Mouse (Mus musculus) cerebellum, adult 11-12 months (tissue): Measurements from ENCODE around the gene Acad10.
"Not testable (repeated sequence)": the region's sequence is repeated elsewhere in the genome, so short reads cannot be mapped to it uniquely, and the experiment has no call there.

Source experiments
- DNase-seq: peaks from one replicate; pipeline ENCODE4 v3.0.0; 2022

Gene Acad10

GRCm38 (mm10) chr5:121660059-121660896 lies at the start of gene Acad10, which contains the start of gene Brap:
Gene Acad10, minus strand, starts transcription at chr5:121660514.
Gene Brap, plus strand, starts transcription at chr5:121660563.
- peak; percentile 97 for DNase-seq

DNA sequence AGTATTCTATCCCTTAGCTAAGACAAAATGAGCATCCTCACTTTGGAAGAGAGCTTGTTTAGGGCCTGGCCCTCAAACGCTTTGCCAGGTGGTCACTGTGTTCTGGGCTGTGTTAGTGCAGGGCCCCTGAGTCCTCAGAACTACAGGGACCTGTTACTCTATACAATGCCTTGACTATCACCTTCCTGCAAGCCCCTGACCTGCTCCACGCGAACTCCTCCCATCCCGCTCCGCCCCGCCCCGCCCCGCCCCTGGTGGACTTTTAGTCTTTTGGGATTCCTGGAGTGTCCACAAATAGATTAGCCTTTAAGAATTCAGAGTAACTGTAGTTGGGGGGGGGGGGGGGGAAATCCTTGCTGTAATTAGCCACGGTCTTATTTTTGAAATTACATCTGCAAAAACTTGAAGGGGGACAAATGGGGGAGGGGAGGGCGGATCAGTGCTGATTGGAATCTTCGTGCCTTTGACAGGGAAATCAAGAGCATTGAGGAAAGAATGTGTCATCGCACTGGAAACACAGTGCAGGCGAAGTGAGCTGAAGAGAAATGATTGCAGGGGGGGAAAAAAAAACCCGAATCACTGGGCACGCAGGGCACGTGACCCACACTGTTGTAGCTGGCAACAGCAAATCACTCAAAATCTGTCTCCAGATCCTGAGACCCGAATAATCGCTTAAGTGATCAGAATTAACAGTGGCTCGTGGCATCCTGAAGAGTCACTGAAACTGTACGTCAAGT lies 44.4 kb upstream of the Acad10 start:
- no peak for DNase-seq

DNA sequence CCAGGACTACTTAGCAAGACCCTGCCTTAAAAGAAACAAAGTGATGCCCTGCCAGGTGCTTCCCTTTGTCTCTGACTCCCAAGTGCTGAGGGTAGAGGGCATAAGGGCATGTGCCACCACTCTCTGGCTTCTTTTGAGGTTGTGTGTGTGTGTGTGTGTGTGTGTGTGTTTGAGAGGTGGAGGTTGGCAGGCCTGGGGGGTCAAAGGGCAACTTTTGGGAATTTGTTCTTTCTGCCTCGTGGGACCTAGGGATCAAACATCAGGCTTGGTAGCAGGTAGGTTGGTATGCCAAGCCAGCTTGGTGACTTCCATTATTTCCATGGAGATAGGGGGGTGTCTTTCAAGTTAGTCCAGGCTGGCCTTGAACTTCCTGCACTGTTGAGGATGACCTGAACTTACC lies 43.0 kb upstream of the Acad10 start:
- no peak for DNase-seq

GRCm38 (mm10) chr5:121701111-121701769 lies 40.9 kb upstream of the Acad10 start:
- no peak for DNase-seq

- no peak for DNase-seq
Observed at GRCm38 (mm10) chr5:121700496-121700895, 40.2 kb upstream of the Acad10 start.

DNA sequence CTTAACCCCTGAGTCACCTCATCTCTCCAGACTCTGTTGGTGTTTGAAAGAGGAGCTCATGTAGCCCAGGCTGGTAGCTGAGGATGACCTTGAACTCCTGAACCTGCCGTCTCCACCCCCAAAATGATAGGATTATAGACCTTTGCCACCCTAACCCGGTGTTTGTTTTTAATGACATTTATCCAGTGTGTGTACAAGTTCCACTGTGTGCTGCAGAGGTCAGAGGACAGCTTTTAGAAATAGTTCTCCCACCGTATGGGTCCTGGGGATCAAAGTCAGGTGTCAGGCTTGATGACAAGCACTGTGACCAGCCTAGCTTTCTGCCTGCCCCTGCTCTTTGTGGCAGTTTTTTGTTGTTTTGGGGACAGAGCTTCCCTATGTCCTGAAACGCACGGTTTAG lies 39.6 kb upstream of the Acad10 start:
- no peak for DNase-seq

DNA sequence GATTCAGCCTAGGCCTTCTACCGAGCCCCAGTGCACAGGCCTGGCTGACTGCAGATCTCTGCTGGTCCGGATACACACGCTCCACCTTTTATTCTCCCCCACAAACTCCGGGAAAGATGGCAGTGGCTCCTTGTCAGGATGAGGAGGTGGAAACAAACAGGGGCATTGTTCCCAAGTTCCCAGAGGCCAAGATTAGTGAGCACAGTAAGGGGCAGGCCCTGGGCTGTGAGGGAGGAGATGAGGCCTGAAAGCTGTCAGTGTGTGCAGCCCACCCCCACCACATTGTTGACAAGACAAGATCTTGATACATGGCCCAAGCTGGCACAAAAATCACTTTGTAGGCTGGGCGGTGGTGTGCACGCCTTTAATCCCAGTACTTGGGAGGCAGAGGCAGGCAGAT lies 36.4 kb upstream of the Acad10 start:
- no peak for DNase-seq

GRCm38 (mm10) chr5:121692897-121693296 lies 32.6 kb upstream of the Acad10 start:
- no peak for DNase-seq

DNA sequence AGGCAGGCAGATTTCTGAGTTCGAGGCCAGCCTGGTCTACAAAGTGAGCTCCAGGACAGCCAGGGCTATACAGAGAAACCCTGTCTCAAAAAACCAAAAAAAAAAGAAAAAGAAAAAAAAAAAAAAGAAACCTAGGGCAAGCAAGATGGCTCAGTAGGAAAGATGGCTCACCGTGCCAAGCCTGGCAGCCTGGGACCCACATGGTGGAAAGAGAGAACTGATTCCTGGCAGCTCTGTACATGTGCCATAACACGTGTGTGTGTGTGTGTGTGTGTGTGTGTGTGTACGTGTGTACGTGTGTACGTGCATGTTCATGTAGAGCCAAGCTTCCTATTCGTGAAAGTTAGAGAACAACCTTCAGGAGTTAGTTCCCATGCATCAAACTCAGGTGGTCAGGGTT lies 31.1 kb upstream of the Acad10 start:
- DNase-seq = not testable (repeated sequence)

- peak; percentile 18 for DNase-seq
Observed at GRCm38 (mm10) chr5:121690482-121691211, 30.3 kb upstream of the Acad10 start.

GRCm38 (mm10) chr5:121686113-121686898 lies 26.0 kb upstream of the Acad10 start:
- DNase-seq = no peak

- no peak for DNase-seq
Observed at GRCm38 (mm10) chr5:121685495-121685894, 25.2 kb upstream of the Acad10 start.

DNA sequence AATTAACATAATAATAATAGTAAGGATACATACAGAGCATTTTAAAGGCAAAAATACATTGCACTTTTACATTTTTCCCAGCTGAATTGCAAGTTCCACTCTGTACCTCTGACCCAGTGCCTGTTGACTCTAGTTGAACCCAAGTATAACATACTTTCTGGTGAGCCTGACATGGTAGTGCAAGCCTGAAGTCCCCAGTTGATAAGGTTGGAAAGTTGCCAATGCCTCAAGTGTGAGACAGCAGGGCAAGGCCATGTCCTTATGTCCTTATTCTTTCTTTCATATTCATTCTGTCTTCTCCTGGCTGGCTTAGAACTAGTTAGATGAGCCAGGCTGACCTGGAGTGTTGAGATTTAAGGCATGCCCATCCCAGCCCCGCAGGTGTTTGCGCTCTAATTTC lies 21.9 kb upstream of the Acad10 start:
- no peak for DNase-seq

DNA sequence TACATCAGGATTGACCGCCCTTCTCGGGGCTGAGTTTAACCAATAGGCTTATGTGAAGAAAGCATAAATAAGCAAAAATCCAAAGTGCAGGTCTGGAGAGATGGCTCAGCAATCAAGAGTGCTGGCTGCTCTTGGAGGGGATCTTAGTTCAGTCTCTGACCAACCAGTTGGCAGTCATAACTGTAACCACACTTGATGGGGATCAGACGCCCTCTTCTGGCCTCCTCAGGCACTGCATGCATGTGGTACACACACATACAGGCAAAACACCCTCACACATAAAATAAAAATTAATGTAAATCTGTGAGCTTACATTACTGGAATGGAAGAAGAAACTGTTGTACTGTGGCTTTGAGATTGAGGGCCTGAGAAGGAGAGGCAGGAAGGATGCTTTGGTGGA lies 10.1 kb upstream of the Acad10 start:
- DNase-seq = no peak

DNA sequence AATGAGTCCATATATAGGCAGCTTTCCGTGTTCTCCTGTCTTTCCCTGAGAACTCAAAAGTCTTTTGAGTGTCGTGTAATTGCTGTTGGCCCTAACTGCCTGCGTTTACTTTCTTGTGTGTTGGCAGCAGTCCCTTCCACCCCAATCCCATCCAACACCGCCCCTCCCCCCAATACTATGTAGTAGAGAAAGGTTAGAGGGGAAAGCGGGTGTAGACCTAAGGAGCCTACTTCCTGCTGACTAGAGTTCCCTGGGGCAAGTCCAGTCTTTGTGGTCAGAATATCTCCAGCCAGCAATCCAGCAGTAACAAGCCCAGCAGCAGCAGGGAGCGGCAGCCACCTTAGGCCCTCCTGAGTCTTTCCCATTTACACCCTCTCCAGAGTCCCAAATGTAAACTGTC lies 8.1 kb upstream of the Acad10 start:
- no peak for DNase-seq

- no peak for DNase-seq
Observed at GRCm38 (mm10) chr5:121667067-121667466, 6.8 kb upstream of the Acad10 start.

- no peak for DNase-seq
Observed at GRCm38 (mm10) chr5:121664971-121665370, 4.7 kb upstream of the Acad10 start.

DNA sequence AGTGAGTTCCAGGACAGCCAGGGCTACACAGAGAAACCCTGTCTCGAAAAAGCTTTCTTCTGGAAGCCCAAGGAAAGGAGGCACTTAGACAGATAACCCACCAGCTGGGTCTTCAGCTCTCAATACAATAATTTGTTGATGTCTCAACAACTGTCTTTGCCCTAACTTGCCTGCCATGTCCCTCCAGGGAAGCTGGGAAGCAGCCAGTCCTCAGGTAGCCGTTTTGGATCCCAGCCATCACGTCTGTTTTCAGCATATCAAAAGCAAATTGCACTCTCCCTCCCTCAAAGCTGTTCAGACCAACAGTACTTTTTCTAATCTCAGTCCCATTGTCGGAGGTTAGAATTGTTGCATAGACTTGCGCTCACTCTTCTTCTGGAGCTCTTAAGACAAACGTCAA lies 3.8 kb upstream of the Acad10 start:
- peak; percentile 34 for DNase-seq

DNA sequence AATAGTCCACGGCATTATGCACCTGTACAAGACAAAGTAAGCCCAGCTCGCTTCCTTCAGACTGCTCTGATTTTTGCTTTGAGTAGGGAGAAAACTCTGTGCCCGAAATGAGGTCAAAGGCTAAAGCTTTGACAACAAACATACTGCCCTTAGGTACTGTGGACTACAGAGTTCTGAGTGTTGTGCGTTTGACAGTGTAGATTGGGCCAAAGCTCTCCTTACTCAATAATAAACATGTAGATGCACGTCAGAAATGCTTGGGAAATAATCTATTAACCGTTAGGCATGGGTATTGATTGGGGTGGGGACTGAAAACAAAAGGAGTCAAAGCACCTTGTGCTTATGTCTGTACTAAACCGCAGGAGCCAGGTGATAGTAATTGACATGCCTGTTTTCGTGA lies 3.1 kb upstream of the Acad10 start:
- DNase-seq = no peak

GRCm38 (mm10) chr5:121661494-121661893 lies 1.2 kb upstream of the Acad10 start:
- DNase-seq = no peak

DNA sequence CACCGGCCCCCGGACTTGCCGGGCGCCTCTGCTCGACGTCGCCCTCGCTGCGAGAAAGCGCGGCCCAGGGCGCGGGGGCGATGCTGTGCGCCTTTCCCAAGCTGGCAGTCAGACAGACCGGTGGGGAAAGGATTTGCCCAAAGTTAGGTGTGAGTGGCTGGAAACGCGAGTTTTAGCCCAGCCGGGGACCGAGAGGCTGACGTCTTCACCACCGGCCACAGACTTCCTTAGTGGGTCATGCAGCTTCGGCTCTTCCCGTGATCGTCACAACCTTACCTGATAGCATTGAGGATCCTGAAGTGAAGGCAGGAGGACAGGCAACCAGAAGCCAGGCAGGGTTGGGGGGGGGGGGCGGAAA lies 562 bp upstream of the Acad10 start:
- DNase-seq = no peak

DNA sequence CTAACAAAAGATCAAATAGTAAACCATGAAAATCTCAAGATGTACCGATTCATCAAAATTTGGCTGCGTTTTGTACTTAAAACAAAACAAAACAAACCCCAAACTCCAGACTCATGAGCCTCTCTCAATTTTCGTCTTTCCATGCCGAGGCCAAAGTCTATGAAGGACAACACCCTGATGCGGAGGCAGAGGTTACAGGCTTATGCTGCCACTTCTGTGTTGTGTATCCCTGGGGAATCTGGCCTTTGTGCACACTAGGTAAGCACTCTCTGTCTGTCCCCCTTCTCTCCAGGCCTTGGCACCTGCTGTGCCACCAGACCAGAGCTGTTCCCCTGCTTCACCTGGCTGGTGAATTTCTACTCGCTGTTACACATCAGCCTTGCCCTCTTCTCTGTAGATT lies 2.7 kb downstream of the Acad10 start:
- DNase-seq = not testable (repeated sequence)
